Mouse (Mus musculus) forebrain, embryonic 16.5 days (tissue): Measurements from ENCODE around the gene Steap4. TPM values are rescaled to one million over a fixed set of nuclear protein-coding genes. Genes with fewer than 3 reads are reported as not detected.
A peak's percentile ranks its signal among the peaks of the same experiment; 100 is the strongest.
"Not testable (repeated sequence)": the region's sequence is repeated elsewhere in the genome, so short reads cannot be mapped to it uniquely, and the experiment has no call there.

Experiments used
- ATAC-seq: fragments of 200-750 bp; cut with Nextera tagmentation; 2 replicates; pipeline ENCODE4 v1.8.0; 2017; ENCODE audit warnings: mild to moderate bottlenecking, moderate library complexity
- H3K27ac ChIP-seq: fragments of 300-500 bp; sonication (generic); 2 replicates; pipeline ENCODE4 v1.5.1; 2014; ENCODE audit warnings: low read length, control low read depth
- H3K27me3 ChIP-seq: fragments of 300-500 bp; sonication (generic); replicated peaks from 2 replicates; pipeline ENCODE4 v1.6.1; 2014; ENCODE audit warnings: low read length; ENCODE audit not compliant: control insufficient read depth, insufficient read depth
- H3K36me3 ChIP-seq: fragments of 300-500 bp; sonication (generic); 2 replicates; pipeline ENCODE4 v1.6.1; 2014; ENCODE audit not compliant: control insufficient read depth, insufficient read depth
- H3K4me1 ChIP-seq: fragments of 300-500 bp; sonication (generic); replicated peaks from 2 replicates; pipeline ENCODE4 v1.6.1; 2014; ENCODE audit warnings: low read length; ENCODE audit not compliant: control insufficient read depth, insufficient read depth
- H3K4me2 ChIP-seq: fragments of 300-500 bp; sonication (generic); 2 replicates; pipeline ENCODE4 v1.6.1; 2014; ENCODE audit warnings: mild to moderate bottlenecking, low read length, control low read depth
- H3K4me3 ChIP-seq: fragments of 300-500 bp; sonication (generic); replicated peaks from 2 replicates; pipeline ENCODE4 v1.5.1; 2014; ENCODE audit warnings: mild to moderate bottlenecking, low read length, control low read depth
- H3K9ac ChIP-seq: fragments of 300-500 bp; sonication (generic); replicated peaks from 2 replicates; pipeline ENCODE4 v1.6.1; 2014; ENCODE audit warnings: low read depth, low read length, control low read depth
- H3K9me3 ChIP-seq: fragments of 300-500 bp; sonication (generic); 2 replicates; pipeline ENCODE4 v1.6.1; 2016; ENCODE audit warnings: low read length; ENCODE audit not compliant: control insufficient read depth
- WGBS: fragments of 180-500 bp; shearing (Covaris S2); extraction: QIAGEN DNeasy Blood & Tissue Kit; methylation state at CpG from one replicate; pipeline ENCODE4 v1.1.7; 2014; 5-methylcytosine and 5-hydroxymethylcytosine counted together
- polyA plus RNA-seq: library from polyadenylated mRNA; unstranded; fragments of >200 nt; fragmentation: Nextera tagmentation; extraction: Ambion mirVana; gene quantifications from 2 replicates; pipeline ENCODE4 v1.2.1, GENCODE M21; 2015

Gene Steap4
- polyA plus RNA-seq, 1 experiment from 2014 or later: 0.13 TPM

GRCm38 (mm10) chr5:7974522-7975197, 14.4 kb downstream of the Steap4 start:
- no peaks in the 10 kb centered on the region for H3K9me3 ChIP-seq
- 86% methylated on average over 11 of the region's 11 CpGs for WGBS
- H3K9ac ChIP-seq: no peak overlapping the region

GRCm38 (mm10) chr5:7980586-7980985, 20.3 kb downstream of the Steap4 start:
- ATAC-seq: no peak

More at GRCm38 (mm10) chr5:7974522-7975197, 14.4 kb downstream of the Steap4 start:
- Histone ChIP-seq H3K36me3 (no peaks in the 10 kb centered on the region), H3K4me2 (no peak overlapping the region), H3K4me1 (no peaks in the 10 kb centered on the region), H3K27ac (no peak overlapping the region), H3K4me3 (no peak overlapping the region), H3K27me3 (no peaks in the 10 kb centered on the region)
- ATAC-seq: no peak

GRCm38 (mm10) chr5:7987962-7988361, 27.7 kb downstream of the Steap4 start:
- no peaks in the 10 kb centered on the region for H3K36me3 ChIP-seq
- 83% methylated on average over 1 of the region's 1 CpGs for WGBS
- H3K4me3 ChIP-seq: no peak overlapping the region
- no peak overlapping the region for H3K9ac ChIP-seq
- no peak for ATAC-seq
- H3K4me1 ChIP-seq: no peaks in the 10 kb centered on the region
- no peak overlapping the region for H3K4me2 ChIP-seq
- H3K27ac ChIP-seq: no peak overlapping the region
- H3K9me3 ChIP-seq: no peaks in the 10 kb centered on the region
- no peaks in the 10 kb centered on the region for H3K27me3 ChIP-seq

More at GRCm38 (mm10) chr5:7980586-7980985, 20.3 kb downstream of the Steap4 start:
- Histone ChIP-seq H3K4me2 (no peak overlapping the region), H3K27ac (no peak overlapping the region), H3K9ac (no peak overlapping the region), H3K36me3 (no peaks in the 10 kb centered on the region), H3K4me3 (no peak overlapping the region), H3K27me3 (no peaks in the 10 kb centered on the region), H3K4me1 (no peaks in the 10 kb centered on the region), H3K9me3 (no peaks in the 10 kb centered on the region)
- 86% methylated on average over 5 of the region's 5 CpGs for WGBS

GRCm38 (mm10) chr5:7988415-7988814, 28.2 kb downstream of the Steap4 start:
- Histone ChIP-seq H3K27me3 (no peaks in the 10 kb centered on the region), H3K4me1 (no peaks in the 10 kb centered on the region), H3K4me2 (no peak overlapping the region), H3K4me3 (no peak overlapping the region), H3K9ac (no peak overlapping the region), H3K36me3 (no peaks in the 10 kb centered on the region), H3K27ac (no peak overlapping the region), H3K9me3 (no peaks in the 10 kb centered on the region)
- WGBS: 89% methylated on average over 4 of the region's 4 CpGs
- ATAC-seq: no peak

GRCm38 (mm10) chr5:7991631-7992030, 31.4 kb downstream of the Steap4 start:
- WGBS: 82% methylated on average over 1 of the region's 2 CpGs
- H3K4me2 ChIP-seq, H3K36me3 ChIP-seq, H3K9ac ChIP-seq, H3K27ac ChIP-seq, H3K4me3 ChIP-seq, H3K27me3 ChIP-seq, ATAC-seq, H3K4me1 ChIP-seq, H3K9me3 ChIP-seq: not testable (repeated sequence)

GRCm38 (mm10) chr5:7993766-7994165, 33.5 kb downstream of the Steap4 start:
- Histone ChIP-seq H3K4me2 (no peak overlapping the region), H3K9ac (no peak overlapping the region), H3K27me3 (no peaks in the 10 kb centered on the region), H3K4me1 (no peaks in the 10 kb centered on the region), H3K27ac (no peak overlapping the region), H3K9me3 (no peaks in the 10 kb centered on the region), H3K36me3 (no peaks in the 10 kb centered on the region), H3K4me3 (no peak overlapping the region)
- ATAC-seq: no peak
- 66% methylated on average over 5 of the region's 5 CpGs for WGBS

- no peak; the same call in 1 of the 2 replicates for ATAC-seq
- no peak overlapping the region for H3K4me3 ChIP-seq
- H3K4me1 ChIP-seq: no peaks in the 10 kb centered on the region
- H3K9ac ChIP-seq: no peak overlapping the region
- H3K4me2 ChIP-seq: no peak overlapping the region
- H3K27ac ChIP-seq: no peak overlapping the region
- H3K27me3 ChIP-seq: no peaks in the 10 kb centered on the region
- no peaks in the 10 kb centered on the region for H3K36me3 ChIP-seq
- H3K9me3 ChIP-seq: no peaks in the 10 kb centered on the region
- WGBS: 95% methylated on average over 1 of the region's 1 CpGs
Observed at GRCm38 (mm10) chr5:7995288-7995897, 35.1 kb downstream of the Steap4 start.

GRCm38 (mm10) chr5:7996401-7997044, 36.3 kb downstream of the Steap4 start:
- WGBS: 53% methylated on average over 8 of the region's 8 CpGs
- no peak overlapping the region for H3K4me3 ChIP-seq
- no peaks in the 10 kb centered on the region for H3K9me3 ChIP-seq
- H3K27ac ChIP-seq: no peak overlapping the region
- H3K27me3 ChIP-seq: no peaks in the 10 kb centered on the region
- H3K4me2 ChIP-seq: no peak overlapping the region
- H3K4me1 ChIP-seq: no peaks in the 10 kb centered on the region
- H3K36me3 ChIP-seq: no peaks in the 10 kb centered on the region
- H3K9ac ChIP-seq: no peak overlapping the region
- ATAC-seq: peak; percentile 77

GRCm38 (mm10) chr5:7997086-7997485, 36.8 kb downstream of the Steap4 start:
- no peak for ATAC-seq
- Histone ChIP-seq H3K36me3 (no peaks in the 10 kb centered on the region), H3K27me3 (no peaks in the 10 kb centered on the region), H3K4me3 (no peak overlapping the region), H3K27ac (no peak overlapping the region), H3K9me3 (no peaks in the 10 kb centered on the region), H3K4me1 (no peaks in the 10 kb centered on the region), H3K9ac (no peak overlapping the region), H3K4me2 (no peak overlapping the region)
- WGBS: 92% methylated on average over 2 of the region's 2 CpGs
